Mouse (Mus musculus): ENCODE measurements around the gene Lce1a2.
"Not testable (repeated sequence)": the region's sequence is repeated elsewhere in the genome, so short reads cannot be mapped to it uniquely, and the experiment has no call there.

The Lce1a2 gene

DNA sequence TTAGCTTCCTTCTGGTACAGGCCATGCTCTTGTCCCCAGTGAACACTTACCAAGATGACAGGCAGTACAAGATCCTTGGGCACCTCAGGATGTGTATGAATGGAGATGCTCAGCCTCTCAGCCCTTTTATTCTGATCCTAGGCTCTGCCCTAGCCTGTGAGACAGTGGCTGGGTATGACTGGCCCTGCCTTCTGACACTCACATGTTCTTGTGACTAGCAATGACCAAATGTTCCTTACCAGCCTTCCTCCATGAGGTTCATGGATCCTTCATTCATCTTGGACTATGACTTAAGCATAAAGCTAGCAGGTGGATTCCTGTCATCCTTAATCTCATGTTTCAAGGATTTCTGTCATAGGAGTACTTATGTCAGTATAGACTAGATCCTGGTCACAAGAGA, at the start of gene Lce1a2:
Gene Lce1a2 (minus strand): TSS at position 101 of the 400 bp plus-strand sequence.
- DNase-seq, result no peak

DNA sequence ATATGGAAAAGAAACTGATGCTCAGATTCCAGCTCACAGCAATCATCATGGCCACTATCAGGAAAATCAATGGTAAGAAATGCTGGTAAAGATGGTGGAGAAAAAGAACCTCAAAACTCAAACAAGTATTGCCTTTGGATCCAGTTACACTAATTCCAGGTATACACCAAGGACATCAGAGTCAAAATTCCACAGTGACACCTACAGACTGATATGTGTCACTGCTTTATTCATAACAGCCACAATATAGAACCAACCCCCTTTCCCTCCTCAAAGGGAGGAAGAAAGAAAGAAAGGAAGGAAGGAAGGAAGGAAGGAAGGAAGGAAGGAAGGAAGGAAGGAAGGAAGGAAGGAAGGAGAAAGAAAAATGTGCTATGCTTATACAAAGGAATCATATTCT, 45.0 kb upstream of the Lce1a2 start:
- DNase-seq, result no peak

DNA sequence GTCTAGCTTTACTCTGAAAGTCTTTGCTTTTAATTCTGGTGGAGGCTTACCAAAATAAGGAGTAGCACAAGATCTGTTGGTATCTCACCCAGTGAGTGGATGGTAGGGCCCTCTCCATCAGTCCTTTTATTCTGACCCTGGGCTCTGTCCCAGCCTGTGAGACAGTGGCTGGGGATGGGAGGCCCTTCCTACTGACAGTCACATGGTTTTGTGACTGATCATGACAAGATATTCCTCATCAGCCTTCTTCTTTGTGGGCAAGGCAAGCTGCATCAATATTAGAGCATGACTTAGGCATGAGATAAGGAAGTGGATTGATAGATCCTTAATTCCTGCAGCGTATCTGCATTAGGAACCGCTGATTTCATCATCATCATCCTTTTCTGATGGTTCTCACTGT, 38.9 kb upstream of the Lce1a2 start, which contains the start of gene Lce1e:
Gene Lce1e (minus strand): TSS at position 101 of the 400 bp plus-strand sequence.
- DNase-seq, result no peak

DNA sequence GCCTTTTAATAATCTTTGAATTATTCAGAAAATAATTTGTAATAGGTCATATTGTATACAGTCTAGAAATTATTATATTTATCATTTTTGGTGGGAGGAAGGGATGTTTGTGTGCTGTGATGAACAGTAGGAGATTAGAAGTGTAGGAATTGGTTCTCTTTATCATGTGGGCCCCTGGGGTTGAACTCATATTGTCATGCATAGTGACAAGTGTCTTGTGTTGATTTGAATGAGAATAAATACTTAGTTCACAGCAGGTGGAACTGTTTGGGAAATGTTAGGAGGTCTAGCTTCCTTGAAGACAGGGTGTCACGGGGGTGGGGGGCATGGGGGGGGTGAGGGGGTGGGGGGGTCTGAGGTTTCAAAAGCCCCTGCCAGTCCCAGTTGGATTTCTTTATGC, 24.5 kb upstream of the Lce1a2 start:
- no peak for DNase-seq

DNA sequence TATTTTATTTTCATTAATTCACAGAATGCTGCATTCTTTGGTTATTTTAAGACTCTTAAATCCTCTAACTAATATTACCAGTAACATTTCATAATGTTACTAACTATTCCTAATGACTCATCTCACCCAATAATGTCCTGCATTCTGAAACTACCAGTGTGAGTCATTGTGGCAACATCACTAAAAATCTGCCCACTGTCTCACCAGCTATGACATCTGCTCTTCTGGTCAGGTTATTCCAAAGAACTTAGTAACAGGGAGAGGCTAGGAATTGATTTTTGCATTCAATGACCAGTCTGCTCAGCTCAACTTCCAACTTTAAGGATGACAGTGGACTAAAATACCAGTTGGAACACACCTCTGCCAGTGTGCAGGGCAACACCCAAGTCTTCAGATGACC, 21.6 kb upstream of the Lce1a2 start:
- DNase-seq, result no peak

DNA sequence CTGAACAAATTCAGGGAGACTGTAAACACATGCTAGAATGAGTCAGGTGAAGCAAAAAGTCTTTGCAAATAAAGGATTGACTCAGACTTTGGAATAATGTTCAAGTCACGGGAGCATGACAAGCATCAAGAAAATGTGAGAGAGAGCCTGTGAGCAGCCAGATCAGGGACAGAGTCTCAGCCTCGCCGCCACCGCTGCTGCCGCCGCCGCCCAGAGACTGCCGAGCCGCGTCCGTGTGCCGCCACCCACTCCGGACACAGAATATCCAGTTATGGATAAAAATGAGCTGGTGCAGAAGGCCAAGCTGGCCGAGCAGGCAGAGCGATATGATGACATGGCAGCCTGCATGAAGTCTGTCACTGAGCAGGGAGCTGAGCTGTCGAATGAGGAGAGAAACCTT, 19.0 kb upstream of the Lce1a2 start:
- not testable (repeated sequence) for DNase-seq

DNA sequence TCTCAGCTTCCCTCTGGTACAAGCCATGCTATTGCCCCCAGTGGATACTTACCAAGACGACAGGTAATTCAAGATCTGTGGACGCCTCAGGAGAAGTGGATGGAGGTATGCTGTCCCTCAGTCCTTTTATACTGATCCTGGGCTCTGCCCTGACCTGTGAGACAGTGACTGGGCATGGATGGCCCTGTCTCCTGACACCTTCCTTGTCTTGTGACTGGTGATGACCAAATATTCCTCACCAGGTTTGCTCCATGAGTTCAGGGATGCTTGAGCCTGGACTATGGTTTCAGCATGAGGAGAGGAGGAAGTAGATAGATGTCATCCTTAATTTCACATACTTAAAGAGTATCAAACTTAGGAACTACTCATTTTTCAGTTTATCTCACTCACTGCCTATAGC, 17.0 kb upstream of the Lce1a2 start, which contains the start of gene Lce1d:
Gene Lce1d (minus strand): TSS at position 101 of the 400 bp plus-strand sequence.
- no peak for DNase-seq

DNA sequence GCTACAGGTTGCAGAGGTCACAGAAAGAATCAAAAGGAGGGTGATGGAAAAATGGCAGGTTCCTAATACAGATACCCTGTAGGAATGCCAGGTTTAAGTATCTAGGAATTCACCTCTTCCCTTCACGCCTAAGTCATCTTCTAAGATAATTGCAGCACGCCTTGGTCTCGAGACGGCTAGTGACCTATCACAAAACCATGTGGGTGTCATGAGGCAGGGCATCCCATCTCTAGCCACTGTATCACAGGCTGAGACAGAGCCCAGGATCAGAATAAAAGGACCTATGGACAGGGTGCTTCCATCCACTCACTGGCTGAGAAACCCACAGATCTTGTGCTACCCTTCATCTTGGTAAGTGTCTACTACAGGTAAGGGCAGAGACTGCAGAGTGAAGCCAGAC, 8.8 kb upstream of the Lce1a2 start, which contains the start of gene Lce1c:
Gene Lce1c (plus strand): TSS at position 301 of the 400 bp plus-strand sequence.
- no peak for DNase-seq

DNA sequence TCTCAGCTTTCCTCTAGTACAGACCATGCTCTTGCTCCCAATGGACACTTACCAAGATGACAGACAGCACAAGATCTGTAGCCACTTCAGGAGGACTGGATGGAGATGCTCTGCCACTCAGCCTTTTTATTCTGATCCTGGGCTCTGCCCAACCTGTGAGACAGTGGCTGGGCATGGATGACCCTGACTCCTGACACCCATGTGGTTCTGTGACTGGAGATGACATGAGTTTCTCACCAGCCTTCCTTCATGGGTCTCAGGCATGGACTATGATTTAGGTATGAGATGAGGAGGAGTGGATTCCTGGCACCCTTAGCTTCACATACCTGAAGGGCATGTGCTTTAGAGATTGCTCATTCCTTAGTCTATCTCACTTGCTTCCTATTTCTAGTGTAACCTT, 13.3 kb downstream of the Lce1a2 start, which contains the start of gene Lce1b:
Gene Lce1b (minus strand): TSS at position 101 of the 400 bp plus-strand sequence.
- DNase-seq, result no peak

DNA sequence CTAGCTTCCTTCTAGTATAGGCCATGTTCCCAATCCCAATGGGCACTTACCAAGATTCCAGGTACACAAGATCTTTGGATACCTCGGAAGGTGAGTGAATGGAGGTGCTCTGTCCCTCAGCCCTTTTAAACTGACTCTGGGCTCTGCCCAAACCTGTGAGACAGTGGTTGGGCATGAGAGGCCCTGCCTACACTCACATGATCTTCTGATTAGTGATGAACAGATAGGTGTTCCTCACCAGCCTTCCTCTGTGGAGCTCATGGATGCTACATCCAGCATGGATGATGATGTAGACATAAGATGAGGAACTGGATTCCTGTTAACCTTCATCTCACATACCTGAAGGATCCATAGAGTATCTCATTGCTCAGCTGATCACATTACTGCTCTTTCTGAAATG, 21.9 kb downstream of the Lce1a2 start, which contains the start of gene Lce1a1:
Gene Lce1a1 (minus strand): TSS at position 101 of the 400 bp plus-strand sequence.
- DNase-seq, result no peak

DNA sequence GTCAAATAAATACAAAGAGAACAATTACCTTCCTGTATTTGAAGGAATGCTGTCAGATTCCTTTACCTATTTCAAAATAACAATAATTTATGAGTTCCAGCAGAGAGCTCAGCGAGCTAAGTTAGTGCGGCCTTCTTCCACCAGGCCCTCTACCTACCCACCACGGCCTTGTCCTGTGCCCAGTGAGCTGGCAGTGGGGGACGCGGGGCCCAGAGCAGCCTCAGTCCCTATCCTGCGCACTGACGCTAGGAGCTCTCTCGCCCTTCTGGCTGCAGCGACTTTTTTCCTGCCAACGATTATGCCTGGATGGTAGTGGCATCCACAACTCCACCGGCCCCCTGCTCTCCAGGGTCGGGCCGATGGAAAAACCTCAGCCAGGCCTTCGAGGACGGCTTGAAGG, 30.3 kb downstream of the Lce1a2 start:
- DNase-seq, result no peak

DNA sequence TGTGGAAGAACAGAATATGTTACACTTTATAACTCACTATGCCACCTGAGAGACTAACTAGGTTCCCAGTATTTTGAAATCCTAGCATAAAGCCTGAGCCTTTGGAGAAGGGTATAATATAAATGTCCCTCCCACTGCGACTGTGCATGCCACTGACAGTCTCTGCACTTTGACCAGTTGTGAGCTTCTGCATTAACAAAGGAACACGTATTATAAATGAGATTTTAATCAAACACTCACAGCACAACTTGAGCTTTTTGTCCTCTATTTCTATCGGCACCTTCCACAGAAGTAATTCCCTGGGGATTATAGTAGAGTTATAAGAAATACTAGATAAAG, 31.5 kb downstream of the Lce1a2 start:
- DNase-seq, result no peak

DNA sequence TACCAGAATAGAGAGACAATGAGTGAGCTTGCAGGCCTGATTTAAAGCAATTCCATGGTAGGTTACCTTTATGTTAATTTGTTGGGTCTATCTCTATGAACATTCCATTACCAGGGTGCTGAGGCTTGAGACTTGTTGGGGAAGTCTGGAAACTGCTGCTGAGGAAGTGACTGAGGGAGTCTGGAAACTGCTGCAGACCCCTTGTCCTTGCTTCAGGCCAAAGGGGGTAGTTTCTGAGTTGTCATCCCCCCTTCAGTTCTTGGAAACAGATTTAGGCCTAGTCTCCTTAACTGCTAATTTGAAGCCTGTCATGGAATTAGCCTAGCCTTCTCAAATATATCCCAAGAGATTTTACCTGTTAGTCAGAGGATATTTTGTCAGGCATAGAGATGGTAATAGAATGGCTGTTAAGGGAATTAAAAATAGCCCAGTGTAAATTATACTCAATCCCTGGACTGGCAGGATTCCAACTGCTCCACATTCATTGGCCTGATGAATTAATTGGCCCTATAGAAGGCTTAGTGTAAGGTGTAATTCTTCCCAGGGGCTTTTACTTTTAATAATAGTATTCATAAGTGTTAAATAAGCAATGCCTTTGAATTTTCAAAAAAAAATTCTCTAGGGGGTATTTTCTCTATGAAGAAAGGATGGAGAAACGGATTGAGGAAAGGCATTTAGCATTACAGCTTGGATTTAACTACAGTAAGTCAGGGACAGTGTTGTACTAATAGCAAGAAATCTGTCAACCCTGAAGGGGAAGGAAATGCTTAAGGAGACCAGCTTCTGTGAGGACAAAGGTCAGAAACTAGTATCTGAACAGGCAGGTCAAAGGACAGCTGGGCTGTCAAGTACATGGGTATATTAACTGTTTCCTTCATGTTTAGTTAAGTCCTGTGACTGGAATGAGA, 32.1 kb downstream of the Lce1a2 start:
- DNase-seq, result no peak

DNA sequence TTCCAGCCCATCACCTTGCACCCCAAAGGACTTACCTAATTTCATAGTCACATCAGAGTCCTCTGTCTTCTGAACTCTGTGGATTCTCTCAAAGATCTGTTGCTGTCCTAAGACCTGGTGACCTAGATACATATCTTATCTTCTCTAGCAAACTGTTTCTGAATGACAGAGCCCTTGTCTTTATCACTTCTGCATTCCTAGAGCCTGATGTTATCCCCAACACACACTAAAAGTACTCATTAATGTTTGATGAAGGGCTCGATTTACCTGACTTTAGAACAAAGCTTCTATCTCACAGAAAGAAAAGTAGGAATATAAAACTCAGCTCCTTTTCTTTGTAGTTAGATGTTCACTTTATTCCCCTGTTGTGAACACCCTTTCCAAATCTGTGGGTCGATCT, 48.6 kb downstream of the Lce1a2 start, which contains the start of gene Lce6a:
Gene Lce6a (minus strand): TSS at position 101 of the 400 bp plus-strand sequence.
- no peak for DNase-seq

All from layer of hippocampus, adult 9-11 months (tissue).